In the genomic region with DNA sequence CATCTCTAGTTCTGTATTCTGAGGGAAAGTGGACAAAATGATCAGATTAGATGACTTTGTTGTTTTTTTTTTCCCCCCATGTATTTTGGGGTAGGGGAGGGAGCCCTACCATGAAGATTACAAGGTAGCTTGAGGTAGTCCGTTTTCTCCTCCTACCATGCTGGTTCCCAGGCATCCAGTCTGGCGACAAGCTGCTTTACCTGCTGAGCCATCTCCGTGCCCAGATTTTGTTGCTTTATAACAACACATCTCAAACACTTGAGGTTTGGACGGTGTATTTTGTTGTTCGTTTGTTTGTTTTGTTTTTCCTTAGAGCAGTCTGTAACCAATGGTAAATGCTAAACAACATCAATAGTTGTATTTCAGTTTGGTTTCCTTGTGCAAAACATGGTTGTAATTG, we compare ENCODE assay signal across 12 mouse cellular contexts.
"Had no signal": no experiment of that assay in that cellular context is flagged by ENCODE, and none has a peak within 500 bp of the region (broad histone marks: within the 10 kb centered on the region; RNA-seq: fewer than 3 reads in every experiment).

No protein-coding gene starts in this region.

- DNase-seq: lung, adult 2 months; lung, postnatal 14 days; lung, postnatal 36 days; midbrain, embryonic 14.5 days; retina, postnatal 1 day; right cerebral cortex, adult 18-20 months; right cerebral cortex, postnatal 25 days; right cerebral cortex, postnatal 4 days; spleen, adult 18-20 months; thymus, adult 18-20 months; thymus, postnatal 14 days; thymus, postnatal 36 days had no signal
